Mouse (Mus musculus) midbrain, embryonic 10.5 days (tissue): ENCODE measurements at regions not wholly inside any gene's neighbourhood (a gene's known extent, or its start where the extent isn't known, plus 50 kb on each side); places are given as distances from the start of the nearest gene placed in this dataset.

Experiments
- DNase-seq: peaks from one replicate; pipeline ENCODE4 v3.0.0-alpha.2; 2017; ENCODE audit warnings: low spot score
- H3K27ac ChIP-seq: fragments of 300-500 bp; sonication (generic); replicated peaks from 2 replicates; pipeline ENCODE4 v1.5.1; 2016; ENCODE audit warnings: mild to moderate bottlenecking
- H3K27me3 ChIP-seq: fragments of 300-500 bp; sonication (generic); 2 replicates; pipeline ENCODE4 v1.6.1; 2016; ENCODE audit warnings: low read depth, mild to moderate bottlenecking; ENCODE audit not compliant: poor library complexity, severe bottlenecking
- H3K36me3 ChIP-seq: fragments of 300-500 bp; sonication (generic); 2 replicates; pipeline ENCODE4 v1.6.1; 2016; ENCODE audit warnings: mild to moderate bottlenecking, moderate library complexity
- H3K4me1 ChIP-seq: fragments of 300-500 bp; sonication (generic); 2 replicates; pipeline ENCODE4 v1.6.1; 2016
- H3K4me3 ChIP-seq: fragments of 300-500 bp; sonication (generic); 2 replicates; pipeline ENCODE4 v1.5.1; 2016; ENCODE audit warnings: mild to moderate bottlenecking, moderate library complexity
- H3K9me3 ChIP-seq: fragments of 300-500 bp; sonication (generic); replicated peaks from 2 replicates; pipeline ENCODE4 v1.6.1; 2016; ENCODE audit warnings: mild to moderate bottlenecking
- WGBS: fragments of 180-500 bp; shearing (Covaris S2); methylation state at CpG from one replicate; pipeline ENCODE4 v1.1.7; 2016; 5-methylcytosine and 5-hydroxymethylcytosine counted together

GRCm38 (mm10) chr9:61111206-61111605 lies 261.0 kb upstream of the Tle3 start:
- no peaks in the 10 kb centered on the region for H3K36me3 ChIP-seq
- H3K27ac ChIP-seq: peak overlapping the region; percentile 38
- no peaks in the 10 kb centered on the region for H3K9me3 ChIP-seq
- peaks cover 37% of the 10 kb centered on the region for H3K4me1 ChIP-seq
- WGBS: 68% methylated on average over 7 of the region's 7 CpGs
- H3K4me3 ChIP-seq: no peak overlapping the region
- no peak for DNase-seq
- peaks cover 9% of the 10 kb centered on the region; the same call in 1 of the 2 replicates for H3K27me3 ChIP-seq

- 0 out of 2 replicates have a peak overlapping the region, but pooled peaks have one; percentile 63 for H3K27ac ChIP-seq
- H3K36me3 ChIP-seq: no peaks in the 10 kb centered on the region
- peaks cover 37% of the 10 kb centered on the region for H3K4me1 ChIP-seq
- WGBS: 66% methylated on average over 19 of the region's 19 CpGs
- peaks cover 9% of the 10 kb centered on the region; the same call in 1 of the 2 replicates for H3K27me3 ChIP-seq
- DNase-seq: peak; percentile 60
- H3K4me3 ChIP-seq: no peak overlapping the region
- no peaks in the 10 kb centered on the region for H3K9me3 ChIP-seq
These were observed 260.3 kb upstream of the Tle3 start for GRCm38 (mm10) chr9:61111733-61112415.

DNA sequence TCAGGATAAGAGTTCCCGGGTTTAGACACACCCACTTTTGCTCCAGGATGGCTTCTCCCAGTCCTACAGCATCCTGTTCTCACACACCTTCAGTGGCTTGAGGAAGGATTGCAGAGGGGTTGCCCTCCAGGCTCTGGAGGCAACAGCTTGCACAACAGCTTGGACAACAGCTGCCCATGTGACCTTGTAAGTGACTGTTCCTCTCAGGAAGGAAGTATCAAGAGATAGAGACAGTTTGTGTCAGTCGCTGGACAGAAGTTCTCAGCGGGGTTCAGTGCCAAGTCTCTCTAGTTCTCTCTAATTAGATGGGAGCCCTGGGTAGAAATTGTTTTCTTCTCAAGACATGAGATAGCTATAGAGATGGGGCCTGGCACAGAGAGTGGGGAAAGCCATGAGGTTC lies 252.9 kb upstream of the Tle3 start:
- WGBS: 90% methylated on average over 3 of the region's 3 CpGs
- H3K4me3 ChIP-seq: no peak overlapping the region
- DNase-seq: no peak
- no peaks in the 10 kb centered on the region for H3K4me1 ChIP-seq
- H3K9me3 ChIP-seq: no peaks in the 10 kb centered on the region
- H3K36me3 ChIP-seq: no peaks in the 10 kb centered on the region
- H3K27ac ChIP-seq: no peak overlapping the region
- H3K27me3 ChIP-seq: no peaks in the 10 kb centered on the region

- Histone ChIP-seq H3K4me3 (no peak overlapping the region), H3K27ac (no peak overlapping the region), H3K9me3 (no peaks in the 10 kb centered on the region), H3K4me1 (no peaks in the 10 kb centered on the region; the same call in 1 of the 2 replicates), H3K27me3 (peaks cover under 1% of the 10 kb centered on the region; the same call in 1 of the 2 replicates), H3K36me3 (no peaks in the 10 kb centered on the region)
- 85% methylated on average over 3 of the region's 3 CpGs for WGBS
- no peak for DNase-seq
These were observed 251.6 kb upstream of the Tle3 start for GRCm38 (mm10) chr9:61120531-61120930.

DNA sequence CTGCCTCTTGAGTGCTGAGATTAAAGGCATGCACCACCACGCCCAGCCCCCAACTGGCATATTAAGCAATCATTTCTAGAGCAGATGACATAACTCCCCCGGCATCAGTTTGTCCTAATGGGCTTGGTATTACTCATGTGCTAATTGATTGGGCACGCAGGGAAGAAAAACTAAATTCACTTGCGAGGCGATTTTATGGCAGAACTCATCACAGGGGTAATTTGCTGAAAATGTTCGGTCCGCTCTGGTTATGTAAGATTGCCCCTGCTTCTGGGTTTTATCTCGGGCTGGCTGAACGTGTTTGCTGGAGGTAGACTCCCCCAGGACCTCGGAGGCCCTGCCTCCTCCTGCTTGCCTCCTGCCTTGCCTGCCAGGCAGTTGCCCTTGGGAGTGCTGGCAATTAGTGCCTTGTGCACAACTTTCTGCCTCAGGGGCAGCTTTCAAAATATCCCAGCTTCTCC lies 251.2 kb upstream of the Tle3 start:
- no peak overlapping the region for H3K27ac ChIP-seq
- 86% methylated on average over 10 of the region's 10 CpGs for WGBS
- H3K9me3 ChIP-seq: no peaks in the 10 kb centered on the region
- no peak for DNase-seq
- H3K4me1 ChIP-seq: no peaks in the 10 kb centered on the region; the same call in 1 of the 2 replicates
- peaks cover 5% of the 10 kb centered on the region; the same call in 1 of the 2 replicates for H3K27me3 ChIP-seq
- no peaks in the 10 kb centered on the region for H3K36me3 ChIP-seq
- H3K4me3 ChIP-seq: no peak overlapping the region

GRCm38 (mm10) chr9:61123431-61123830 lies 248.7 kb upstream of the Tle3 start:
- H3K27ac ChIP-seq: no peak overlapping the region
- H3K27me3 ChIP-seq: peaks cover 9% of the 10 kb centered on the region; the same call in 1 of the 2 replicates
- no peaks in the 10 kb centered on the region for H3K36me3 ChIP-seq
- H3K9me3 ChIP-seq: no peaks in the 10 kb centered on the region
- no peak overlapping the region for H3K4me3 ChIP-seq
- H3K4me1 ChIP-seq: no peaks in the 10 kb centered on the region; the same call in 1 of the 2 replicates
- DNase-seq: no peak

DNA sequence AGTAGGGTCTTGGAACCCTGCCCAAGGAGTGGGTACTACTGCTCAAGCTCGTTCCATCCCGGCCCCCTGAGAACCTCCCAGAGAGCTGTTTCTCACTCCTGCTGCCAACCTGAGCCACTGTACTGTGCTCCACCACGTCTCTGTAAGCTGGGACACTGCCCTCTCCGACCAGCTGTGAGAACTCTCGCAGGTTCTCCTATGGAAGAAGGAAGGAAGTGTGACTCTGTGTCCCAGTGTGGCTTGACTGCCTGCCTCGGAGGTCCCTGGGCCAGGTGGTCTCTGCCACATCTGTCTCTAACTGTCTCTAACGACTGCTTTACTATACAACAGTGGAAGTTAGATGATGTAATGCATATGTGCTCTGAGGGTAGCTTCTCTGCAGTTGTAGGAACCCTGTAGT lies 246.4 kb upstream of the Tle3 start:
- Histone ChIP-seq H3K27me3 (peaks cover 13% of the 10 kb centered on the region; the same call in 1 of the 2 replicates), H3K36me3 (no peaks in the 10 kb centered on the region), H3K27ac (no peak overlapping the region), H3K9me3 (no peaks in the 10 kb centered on the region), H3K4me3 (no peak overlapping the region), H3K4me1 (peaks cover 9% of the 10 kb centered on the region)
- no peak for DNase-seq
- 77% methylated on average over 7 of the region's 7 CpGs for WGBS

GRCm38 (mm10) chr9:61128077-61128476 lies 244.1 kb upstream of the Tle3 start:
- 74% methylated on average over 2 of the region's 2 CpGs for WGBS
- Histone ChIP-seq H3K27me3 (peaks cover 18% of the 10 kb centered on the region; the same call in 1 of the 2 replicates), H3K4me1 (peaks cover 10% of the 10 kb centered on the region), H3K4me3 (no peak overlapping the region), H3K36me3 (no peaks in the 10 kb centered on the region), H3K27ac (no peak overlapping the region), H3K9me3 (no peaks in the 10 kb centered on the region)
- no peak for DNase-seq

- 87% methylated on average over 5 of the region's 5 CpGs for WGBS
- peaks cover 10% of the 10 kb centered on the region for H3K4me1 ChIP-seq
- no peaks in the 10 kb centered on the region for H3K9me3 ChIP-seq
- H3K27me3 ChIP-seq: peaks cover 21% of the 10 kb centered on the region; the same call in 1 of the 2 replicates
- no peaks in the 10 kb centered on the region for H3K36me3 ChIP-seq
- no peak overlapping the region for H3K27ac ChIP-seq
- DNase-seq: no peak
- no peak overlapping the region for H3K4me3 ChIP-seq
These were observed 243.0 kb upstream of the Tle3 start for GRCm38 (mm10) chr9:61129186-61129585.

DNA sequence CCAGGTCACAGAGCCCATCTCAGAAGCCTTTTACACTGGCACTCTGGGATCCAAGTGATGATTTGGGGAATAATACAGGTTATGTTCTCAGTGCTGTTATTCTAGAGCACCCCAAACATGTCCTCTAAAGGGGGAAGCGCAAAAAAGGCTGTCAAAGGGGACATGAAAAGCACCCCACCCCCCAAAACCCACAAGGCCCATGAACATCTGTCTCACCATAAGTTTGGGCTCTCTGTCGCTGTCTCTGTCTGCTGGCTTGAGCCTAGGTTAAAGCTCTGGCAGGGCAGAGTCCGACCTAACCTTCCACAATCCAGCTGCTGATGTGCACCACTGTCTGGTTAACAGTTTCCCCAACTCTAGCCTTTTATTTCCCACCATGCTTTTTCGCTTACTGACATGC lies 241.3 kb upstream of the Tle3 start:
- peaks cover 21% of the 10 kb centered on the region for H3K4me1 ChIP-seq
- peaks cover 16% of the 10 kb centered on the region; the same call in 1 of the 2 replicates for H3K27me3 ChIP-seq
- H3K27ac ChIP-seq: peak overlapping the region; percentile 53; the same call in 1 of the 2 replicates
- no peaks in the 10 kb centered on the region for H3K36me3 ChIP-seq
- WGBS: 79% methylated on average over 4 of the region's 4 CpGs
- no peak for DNase-seq
- H3K9me3 ChIP-seq: no peaks in the 10 kb centered on the region
- no peak overlapping the region for H3K4me3 ChIP-seq

GRCm38 (mm10) chr9:61135263-61135882 lies 236.8 kb upstream of the Tle3 start:
- DNase-seq: no peak
- 51% methylated on average over 10 of the region's 10 CpGs for WGBS
- Histone ChIP-seq H3K4me3 (no peak overlapping the region), H3K4me1 (peaks cover 26% of the 10 kb centered on the region), H3K27ac (peak overlapping the region; percentile 49; the same call in 1 of the 2 replicates), H3K27me3 (peaks cover 21% of the 10 kb centered on the region; the same call in 1 of the 2 replicates), H3K36me3 (no peaks in the 10 kb centered on the region), H3K9me3 (no peaks in the 10 kb centered on the region)

DNA sequence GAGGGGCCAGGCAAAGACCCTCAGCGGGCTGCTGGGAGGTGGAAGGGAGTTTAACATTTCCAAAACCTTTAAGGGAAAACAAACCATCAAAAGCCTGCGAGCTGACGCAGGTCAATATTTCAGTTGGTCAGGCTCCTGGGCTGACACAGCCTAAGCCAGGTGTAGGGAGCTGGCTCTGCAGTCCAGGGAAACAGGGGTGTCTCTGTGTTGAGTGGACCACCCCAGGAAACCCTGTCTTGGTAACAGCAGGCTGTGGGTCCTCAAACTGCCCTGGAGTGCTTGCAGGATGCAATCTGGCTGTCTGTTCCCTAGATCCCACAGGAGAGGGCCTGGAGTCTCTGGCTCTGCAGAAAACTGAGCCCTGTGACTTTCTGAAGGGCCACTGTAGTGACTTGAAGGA lies 236.2 kb upstream of the Tle3 start:
- H3K27ac ChIP-seq: peak overlapping the region; percentile 49
- H3K36me3 ChIP-seq: no peaks in the 10 kb centered on the region
- WGBS: 58% methylated on average over 3 of the region's 3 CpGs
- no peaks in the 10 kb centered on the region for H3K9me3 ChIP-seq
- H3K27me3 ChIP-seq: peaks cover 16% of the 10 kb centered on the region; the same call in 1 of the 2 replicates
- H3K4me3 ChIP-seq: no peak overlapping the region
- no peak for DNase-seq
- peaks cover 21% of the 10 kb centered on the region for H3K4me1 ChIP-seq
